ENCODE assay signal across 9 mouse cellular contexts in genomic region chr1:69331418-69332254, GRCm38 (mm10).
A peak's percentile ranks its signal among the peaks of the same experiment; 100 is the strongest.
DNase-seq lines count a peak whose midpoint lies in the region; ATAC-seq and TF ChIP-seq lines count a peak whose summit lies in the region.
"Had no signal": no experiment of that assay in that cellular context is flagged by ENCODE, and none has a peak within 500 bp of the region (broad histone marks: within the 10 kb centered on the region; RNA-seq: fewer than 3 reads in every experiment).

No protein-coding gene starts in this region.

- H3K79me2 ChIP-seq in myocyte (ENCODE audit: control insufficient read depth, insufficient read depth) = no peaks in the 10 kb centered on the region

- no peaks in the 10 kb centered on the region for H3K27me3 ChIP-seq in kidney, embryonic 14.5 days (ENCODE audit: control insufficient read depth, insufficient read depth, low read length)
- no peaks in the 10 kb centered on the region for H3K27me3 ChIP-seq in myocyte (ENCODE audit: control insufficient read depth, insufficient read depth, insufficient read length)

- H3K4me1 ChIP-seq in kidney, embryonic 14.5 days (ENCODE audit: control insufficient read depth, insufficient read depth, low read length) = no peaks in the 10 kb centered on the region

- no peak for ATAC-seq in kidney, embryonic 14.5 days (ENCODE audit: low FRiP score, low TSS enrichment)
- ATAC-seq in activated CD4-positive, CD25-positive, alpha-beta regulatory T cell, adult 4 months = peak; percentile 58

- no peak for DNase-seq in kidney, postnatal 25 days
- DNase-seq in 416B (ENCODE audit: low read depth) = peak; percentile 88
- DNase-seq in heart, postnatal 10 days = peak; percentile 1 to 4
- DNase-seq in spleen, adult 18-20 months = no peak
- no peak for DNase-seq in cerebellum, adult 9-11 months

- intact Hi-C loops in heart, postnatal 10 days (cut with DNase I) = loop anchor here (1.0 kb wide), 1 partner anchor 358 kb away; no protein-coding TSS in a partner anchor

- H3ac ChIP-seq in myocyte (ENCODE audit: control insufficient read depth, insufficient read length) = no peak overlapping the region

- no peak overlapping the region for H3K9ac ChIP-seq in kidney, embryonic 14.5 days (ENCODE audit: low read depth, low read length)

- H3K36me3 ChIP-seq in kidney, embryonic 14.5 days (ENCODE audit: control insufficient read depth, insufficient read depth, low read length) = no peaks in the 10 kb centered on the region
- H3K36me3 ChIP-seq in myocyte (ENCODE audit: control insufficient read depth, insufficient read depth) = no peaks in the 10 kb centered on the region

- no peak overlapping the region for H3K4me3 ChIP-seq in kidney, embryonic 14.5 days (ENCODE audit: low read length)
- no peak overlapping the region for H3K4me3 ChIP-seq in myocyte

- peak overlapping the region; percentile 26; the same call in 1 of the 2 replicates for H3K4me2 ChIP-seq in kidney, embryonic 14.5 days (replicated peaks; ENCODE audit: low read depth, low read length)
- peak overlapping the region; percentile 37 for H3K4me2 ChIP-seq in myocyte (ENCODE audit: low read depth)

- no peak for TF ChIP-seq POLR2A in myocyte (IDR thresholded peaks at IDR 0.05; ENCODE audit: insufficient read length, low read depth)

- 59% methylated on average over 11 of the region's 11 CpGs for WGBS in kidney, embryonic 14.5 days

- no peaks in the 10 kb centered on the region for H3K9me3 ChIP-seq in kidney, embryonic 14.5 days (ENCODE audit: control insufficient read depth, low read length)

- no peak overlapping the region for H3K27ac ChIP-seq in kidney, embryonic 14.5 days (ENCODE audit: low read depth, low read length)
- H3K27ac ChIP-seq: macrophage had no signal

TF ChIP-seq in myocyte, 11 proteins besides CTCF, POLR2A, EP300 and RAD21:
- no peak for TF ChIP-seq E2F4 (IDR thresholded peaks at IDR 0.05; ENCODE audit: insufficient read depth)
- no peak for TF ChIP-seq MYOG (IDR thresholded peaks at IDR 0.05; ENCODE audit: control insufficient read depth in 1 of 3, insufficient read depth in 1 of 3, insufficient read length in 2 of 3, low read depth in 2 of 3)
- no peak for TF ChIP-seq CEBPB (IDR thresholded peaks at IDR 0.05; ENCODE audit: insufficient read depth, poor library complexity, severe bottlenecking)
- TF ChIP-seq REST (IDR thresholded peaks at IDR 0.05; ENCODE audit: insufficient read depth, insufficient read length) = no peak
- no peak for TF ChIP-seq TCF12 (IDR thresholded peaks at IDR 0.05; ENCODE audit: insufficient read depth, poor library complexity, severe bottlenecking)
- no peak for TF ChIP-seq TCF3 (IDR thresholded peaks at IDR 0.05; ENCODE audit: insufficient read length, low read depth)
- TF ChIP-seq POLR2AphosphoS2 (IDR thresholded peaks at IDR 0.05; ENCODE audit: insufficient read length, low read depth) = no peak
- TF ChIP-seq MAX (IDR thresholded peaks at IDR 0.05; ENCODE audit: low read depth) = no peak

Comparison
In these comparisons a context has a peak if more than half of its experiments do, and no peak if none do; other contexts are left out.
1. DNase-seq: peak in 416B (single experiment) and heart, postnatal 10 days (2 of 2); none in kidney, postnatal 25 days (0 of 2), spleen, adult 18-20 months (0 of 2) and cerebellum, adult 9-11 months (single experiment).